Mouse (Mus musculus): ENCODE data around the gene Rpusd1.

Rpusd1 gene

DNA sequence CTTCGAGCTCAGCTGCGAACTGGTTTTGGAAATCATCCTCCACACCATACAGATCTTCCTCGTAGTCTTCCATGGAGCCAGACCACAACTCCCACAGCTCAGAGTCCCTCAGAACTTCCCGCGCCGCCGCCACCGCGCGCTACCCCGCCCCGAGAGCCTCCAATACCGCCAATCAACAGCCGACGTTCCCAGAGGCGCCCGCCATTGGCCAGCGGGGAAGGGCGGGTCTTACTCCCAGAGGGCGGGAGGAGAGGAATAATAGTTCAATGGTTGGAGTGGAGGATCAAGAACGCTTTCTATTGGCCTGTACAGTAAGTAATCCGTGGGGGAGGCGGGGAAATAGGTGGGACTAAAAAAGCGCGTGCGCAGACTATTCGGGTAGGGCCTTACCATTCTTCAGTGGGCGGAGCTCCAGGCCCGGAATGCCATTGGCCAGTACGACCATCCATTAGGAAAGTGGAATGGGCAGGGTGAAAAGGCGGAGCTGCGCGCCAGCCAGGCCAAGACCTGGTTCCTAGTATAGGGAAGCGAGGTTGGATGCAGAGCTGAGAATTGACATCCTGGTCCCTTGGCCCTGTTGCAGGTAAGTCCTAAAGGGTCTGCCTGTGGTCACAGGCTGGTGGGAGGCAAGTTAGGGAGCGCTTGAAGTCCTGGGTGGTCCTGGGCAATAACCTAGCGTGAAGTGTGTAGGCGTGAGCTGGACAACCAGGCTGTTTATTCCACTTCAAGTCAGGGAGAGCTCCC is at the start of gene Rpusd1, which contains the start of gene Chtf18:
Gene Rpusd1, plus strand, starts transcription at position 406 of the 744 bp plus-strand sequence.
Gene Chtf18, minus strand, starts transcription at position 155 of the 744 bp plus-strand sequence.
- peak; percentile 98 for DNase-seq (ENCODE audit: low spot score)

GRCm38 (mm10) chr17:25677969-25678368 is 49.5 kb upstream of the Rpusd1 start:
- no peak for DNase-seq (ENCODE audit: low spot score)

- DNase-seq (ENCODE audit: low spot score): no peak
Measured at GRCm38 (mm10) chr17:25679818-25680217, 47.7 kb upstream of the Rpusd1 start.

DNA sequence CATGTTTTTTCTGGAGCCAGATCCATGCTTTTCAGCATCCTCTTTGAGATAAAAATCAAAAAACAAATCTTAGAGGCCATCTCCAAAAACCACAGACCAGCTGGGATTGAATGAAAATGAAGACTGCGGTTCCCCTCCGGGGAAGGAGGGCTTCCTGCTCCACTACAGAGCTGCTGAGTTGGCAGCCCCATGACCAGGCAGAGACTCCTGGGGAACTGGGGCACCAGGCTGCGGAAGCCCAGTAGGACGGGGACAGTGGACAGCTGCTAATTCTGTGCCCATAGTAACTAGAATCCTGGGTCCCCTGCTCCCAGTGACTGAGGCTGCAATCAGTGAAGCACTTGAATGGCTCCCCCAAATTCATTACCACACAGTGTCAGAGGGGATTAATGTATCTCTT is 45.8 kb upstream of the Rpusd1 start:
- DNase-seq (ENCODE audit: low spot score): no peak

DNA sequence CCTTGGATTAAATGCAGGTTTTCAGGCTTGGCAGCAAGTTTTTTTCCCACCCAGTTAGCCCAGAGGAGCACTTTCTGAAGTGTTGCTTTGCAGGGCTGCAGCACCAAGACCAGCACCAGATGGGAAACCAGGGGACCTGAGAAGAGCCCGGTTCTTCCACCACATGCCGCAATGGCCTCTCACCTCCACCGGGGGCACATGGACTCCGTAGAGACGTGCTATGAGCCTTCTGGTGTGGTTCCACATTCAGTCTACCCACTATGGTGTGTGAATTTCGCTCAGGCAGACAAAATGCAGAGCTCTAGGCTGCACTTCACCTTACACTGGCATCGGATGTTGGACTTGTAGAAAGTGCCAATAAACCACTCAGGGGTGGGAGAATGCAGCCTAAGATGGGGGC is 41.1 kb upstream of the Rpusd1 start:
- DNase-seq (ENCODE audit: low spot score): no peak

DNA sequence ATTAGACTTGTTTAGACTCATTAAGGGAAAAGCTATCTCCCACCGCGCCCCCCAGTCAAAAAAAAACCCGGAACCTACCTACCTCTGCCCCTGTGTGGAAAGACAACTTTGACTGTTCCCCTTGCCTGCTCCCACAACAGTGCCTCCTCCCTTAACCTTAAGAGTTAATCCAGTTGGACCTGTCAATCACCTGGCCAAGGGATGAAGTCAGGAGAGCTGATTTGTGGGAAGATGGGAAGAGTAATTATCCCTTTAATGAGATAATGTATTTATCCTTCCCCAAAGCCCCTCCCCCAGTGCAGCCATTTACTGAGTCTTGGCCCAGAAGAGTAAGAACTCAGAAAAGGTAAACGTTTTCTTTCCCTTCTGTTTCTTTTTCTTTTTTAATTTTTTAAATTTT is 38.5 kb upstream of the Rpusd1 start:
- DNase-seq (ENCODE audit: low spot score): no peak

- no peak for DNase-seq (ENCODE audit: low spot score)
Measured at GRCm38 (mm10) chr17:25696263-25696662, 31.2 kb upstream of the Rpusd1 start.

DNA sequence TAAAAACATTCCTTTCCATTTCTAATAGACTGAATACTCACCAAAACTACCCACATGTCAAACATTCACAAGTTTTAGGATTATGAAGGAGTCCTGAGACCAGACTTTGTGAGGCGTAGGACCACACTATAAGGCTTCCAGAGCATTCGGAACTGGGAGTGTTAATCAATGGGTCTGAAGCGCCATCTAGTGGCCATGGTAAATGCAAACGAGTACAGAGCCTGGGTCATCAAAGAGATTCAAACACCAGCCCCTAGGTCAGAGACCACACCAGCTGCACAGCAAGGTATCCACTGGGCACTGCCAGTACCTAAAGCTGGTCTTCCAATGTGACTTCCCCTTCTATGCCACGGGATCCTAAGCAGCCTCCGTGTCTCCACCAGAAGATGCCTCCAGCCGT is 29.0 kb upstream of the Rpusd1 start:
- peak; percentile 70 for DNase-seq (ENCODE audit: low spot score)

- no peak for DNase-seq (ENCODE audit: low spot score)
Measured at GRCm38 (mm10) chr17:25700863-25701496, 26.5 kb upstream of the Rpusd1 start.

- no peak for DNase-seq (ENCODE audit: low spot score)
Measured at GRCm38 (mm10) chr17:25709994-25710393, 17.5 kb upstream of the Rpusd1 start.

DNA sequence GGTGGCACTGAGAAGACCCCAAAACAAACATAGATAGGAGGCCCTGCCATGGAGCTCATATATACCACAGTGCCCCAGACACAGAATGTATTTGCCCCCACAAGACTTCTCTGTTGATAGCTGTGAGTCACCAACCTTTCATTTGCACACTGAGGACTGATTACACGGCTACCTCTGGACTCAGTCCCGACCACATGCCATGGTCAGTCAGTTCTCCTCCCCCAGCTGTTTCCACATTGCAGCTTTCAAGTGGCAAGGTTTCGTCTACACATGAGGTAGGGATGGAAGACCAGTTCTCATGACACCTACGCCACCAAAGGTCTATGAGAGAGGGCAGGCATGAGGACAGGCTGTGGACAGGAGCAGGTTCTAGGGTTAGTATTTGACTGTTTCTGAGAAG is 16.3 kb upstream of the Rpusd1 start:
- no peak for DNase-seq (ENCODE audit: low spot score)

DNA sequence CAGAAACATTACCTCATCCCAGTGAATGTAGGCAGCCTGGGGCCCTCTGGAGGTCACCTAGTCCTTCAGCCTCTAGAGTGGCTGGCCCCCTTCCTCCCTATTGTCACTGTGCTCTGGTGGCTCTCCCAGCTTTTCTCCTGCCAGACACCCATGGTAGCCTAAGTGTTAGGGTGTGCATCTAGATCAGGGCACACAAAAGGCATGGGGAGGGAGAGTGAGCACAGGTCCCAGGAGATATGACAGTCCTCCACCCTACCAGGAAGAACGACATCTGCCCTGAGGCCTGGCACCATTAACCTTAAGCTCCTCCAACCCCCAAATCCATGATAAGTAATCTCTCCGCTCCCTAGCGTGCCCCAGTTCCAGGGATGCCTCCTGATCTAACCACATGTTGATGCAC is 11.8 kb upstream of the Rpusd1 start:
- DNase-seq (ENCODE audit: low spot score): no peak

DNA sequence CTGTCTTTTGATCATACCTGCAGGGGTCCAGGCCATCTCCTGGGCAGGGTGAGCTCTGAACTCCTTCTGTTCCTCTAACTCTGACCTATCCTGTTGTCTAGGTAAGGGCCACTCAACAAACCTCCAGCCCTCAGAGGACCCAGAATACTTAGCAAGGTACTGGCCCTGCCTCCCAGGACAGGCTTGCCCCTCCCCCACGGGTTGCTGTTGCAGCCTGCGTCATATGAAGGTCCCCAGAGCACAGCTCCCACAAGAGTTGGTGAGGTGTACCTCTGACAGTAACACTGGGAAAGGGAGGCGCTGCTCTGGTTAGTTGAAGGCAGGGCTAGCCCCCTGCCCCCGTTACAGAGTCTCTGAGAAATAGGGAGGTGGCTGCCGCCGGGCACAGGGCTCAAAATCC is 11.3 kb upstream of the Rpusd1 start:
- no peak for DNase-seq (ENCODE audit: low spot score)

DNA sequence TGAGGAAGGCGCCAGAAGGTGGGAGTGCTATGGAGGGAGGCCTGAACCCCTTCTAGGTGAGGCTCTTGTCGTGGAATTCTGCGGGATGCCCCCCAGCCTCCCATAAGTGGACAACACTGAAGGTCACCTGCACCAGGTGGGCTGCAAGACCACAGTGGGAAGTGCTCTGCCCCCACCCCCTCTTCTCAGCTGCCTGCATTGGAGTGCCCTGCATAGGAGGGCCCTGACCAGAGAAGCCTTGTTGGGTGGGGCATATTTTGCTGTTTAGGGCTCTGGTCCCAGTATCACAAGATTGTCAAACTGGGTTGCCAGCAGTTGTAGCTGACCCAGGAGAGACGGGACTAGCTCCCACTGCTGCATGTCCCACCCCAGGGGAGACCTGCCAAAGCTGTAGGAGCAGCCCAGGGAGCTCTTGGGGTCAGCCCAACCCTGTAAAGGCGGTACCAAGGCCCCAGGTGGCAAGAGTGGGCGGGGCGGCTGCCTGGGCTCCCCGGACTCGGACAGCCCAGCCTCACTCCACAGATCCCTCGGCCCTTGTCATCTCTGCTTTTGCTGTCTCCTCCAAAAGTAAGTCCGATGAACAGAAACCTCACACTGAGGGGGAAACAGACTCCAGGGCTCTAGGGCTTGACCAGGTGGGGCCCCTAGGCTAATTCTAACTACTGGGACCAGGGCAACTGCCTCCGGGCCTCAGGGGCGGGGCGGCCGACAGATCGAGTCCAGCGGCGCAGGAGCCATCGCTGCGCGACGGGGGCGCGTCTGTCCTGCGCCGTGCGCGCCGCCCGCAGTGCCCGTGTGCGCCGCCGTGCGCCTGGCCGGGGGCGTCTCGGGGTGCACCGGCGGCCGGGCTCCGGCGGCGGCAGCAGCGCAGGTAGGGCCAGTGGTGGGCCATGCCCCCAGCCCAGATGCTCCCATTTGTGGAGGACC is 10.5 kb upstream of the Rpusd1 start, which contains the start of gene Gng13:
Gene Gng13, plus strand, starts transcription at position 461 of the 927 bp plus-strand sequence.
- DNase-seq (ENCODE audit: low spot score): no peak

DNA sequence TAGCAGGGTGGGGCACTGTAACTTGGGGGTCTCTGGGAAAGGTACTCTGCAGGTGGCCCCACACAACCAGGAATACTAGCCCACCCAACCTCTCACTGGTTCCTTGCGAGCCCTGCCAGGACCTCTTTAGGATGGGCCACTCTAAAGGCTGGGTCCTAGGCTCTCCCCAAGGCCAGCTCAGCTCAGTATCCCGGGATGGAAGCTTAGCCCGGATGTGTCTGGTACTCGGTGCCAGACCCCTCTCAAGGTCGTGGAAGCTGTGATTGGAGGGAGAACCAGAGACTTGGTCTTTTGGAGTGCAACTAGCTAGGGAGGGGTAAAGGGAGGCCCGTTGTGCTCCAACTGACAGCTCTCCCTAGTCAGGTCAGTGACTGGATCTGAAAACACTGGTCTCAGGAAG is 9.8 kb upstream of the Rpusd1 start:
- no peak for DNase-seq (ENCODE audit: low spot score)

DNA sequence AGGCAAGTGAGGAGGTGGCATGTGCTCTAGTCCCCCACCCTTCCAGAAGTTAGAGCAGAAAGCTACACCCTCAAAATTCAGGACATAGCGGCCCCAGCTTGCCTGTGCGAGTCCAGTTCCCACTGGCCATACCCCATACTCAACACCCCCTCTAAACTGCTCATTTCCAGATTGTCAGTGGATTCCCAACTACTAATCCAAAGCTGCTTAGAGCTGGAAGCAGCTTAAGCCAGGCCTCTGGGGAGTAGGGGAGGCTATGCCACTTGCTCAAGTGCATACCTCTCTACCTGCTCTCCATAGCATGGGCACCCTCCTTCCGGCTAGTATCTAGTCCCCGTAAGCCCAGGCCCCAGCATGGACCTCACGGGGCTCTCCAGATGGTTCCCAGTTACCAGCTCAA is 6.0 kb upstream of the Rpusd1 start:
- no peak for DNase-seq (ENCODE audit: low spot score)

DNA sequence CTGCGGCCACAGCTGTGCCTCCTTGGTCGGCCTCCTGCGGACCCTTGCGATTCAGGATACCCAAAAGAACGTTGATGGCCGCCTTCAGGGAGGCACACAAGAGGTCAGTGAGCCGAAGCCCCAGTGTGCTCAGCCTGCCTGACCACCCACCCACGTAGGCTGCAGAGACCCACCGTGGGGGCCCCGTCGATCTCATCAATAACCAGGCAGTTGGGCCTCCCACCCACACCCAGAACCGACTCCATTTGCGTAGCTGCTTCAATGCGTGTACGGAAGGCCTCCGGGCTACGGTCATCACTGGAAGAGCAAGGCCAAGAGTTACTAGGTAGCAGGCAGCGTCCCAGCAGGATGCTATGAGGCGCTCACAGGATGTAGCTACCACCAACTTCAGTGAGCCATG is 4.0 kb upstream of the Rpusd1 start:
- DNase-seq (ENCODE audit: low spot score): no peak

DNA sequence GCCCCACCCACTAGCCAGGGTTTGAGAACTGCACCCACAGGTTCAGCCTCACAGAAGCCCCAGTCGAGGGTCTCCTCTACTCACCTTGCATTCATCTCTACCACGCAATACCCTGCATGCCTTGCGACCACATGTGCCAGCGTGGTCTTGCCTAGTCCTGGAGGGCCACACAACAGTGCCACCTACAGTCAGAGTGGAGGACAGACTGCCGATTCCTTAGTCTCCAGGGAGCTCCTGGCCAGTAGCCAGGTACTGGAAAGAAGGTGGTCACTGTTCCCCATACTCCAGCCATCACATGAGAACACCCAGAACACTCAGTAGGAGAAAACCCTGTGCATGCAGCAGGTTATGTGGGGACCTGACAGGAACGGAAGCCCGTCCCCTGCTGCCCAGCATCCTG is 3.6 kb upstream of the Rpusd1 start:
- no peak for DNase-seq (ENCODE audit: low spot score)

GRCm38 (mm10) chr17:25725264-25725663 is 2.2 kb upstream of the Rpusd1 start:
- no peak for DNase-seq (ENCODE audit: low spot score)

DNA sequence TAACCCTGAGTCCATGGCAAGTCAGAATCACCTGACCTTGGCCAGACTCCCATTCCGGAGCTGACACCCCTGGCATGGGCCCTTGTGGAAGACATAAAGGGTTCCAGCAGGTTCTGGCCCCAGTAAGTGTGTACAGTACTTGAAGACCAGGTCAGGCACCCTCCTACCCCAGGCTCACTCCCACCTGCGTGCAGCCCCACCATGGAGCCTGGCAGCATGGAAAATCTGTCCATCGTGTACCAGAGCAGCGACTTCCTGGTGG is 470 bp downstream of the Rpusd1 start:
- DNase-seq (ENCODE audit: low spot score): no peak

- DNase-seq (ENCODE audit: low spot score): peak; percentile 80
Measured at GRCm38 (mm10) chr17:25732082-25732481, 4.6 kb downstream of the Rpusd1 start.

DNA sequence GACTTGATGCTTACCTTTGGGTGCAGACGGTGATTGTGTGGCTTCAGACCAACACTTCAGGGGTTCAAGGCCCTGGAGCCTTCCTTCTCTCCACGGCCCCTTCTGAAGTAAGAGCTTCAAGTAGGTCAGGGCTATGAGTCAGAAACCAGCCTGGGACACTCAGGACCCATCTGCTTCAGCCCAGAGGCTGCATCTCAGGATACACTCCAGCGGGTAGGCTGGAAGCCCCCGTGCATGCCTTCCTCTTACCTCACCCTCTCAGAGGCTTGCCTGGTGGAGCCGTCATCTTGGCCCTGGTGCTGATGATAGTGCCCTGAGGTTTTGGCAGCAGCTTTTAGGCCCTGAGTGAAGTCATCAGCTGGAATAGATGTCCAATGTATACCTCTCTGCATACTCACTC is 7.8 kb downstream of the Rpusd1 start:
- no peak for DNase-seq (ENCODE audit: low spot score)

- no peak for DNase-seq (ENCODE audit: low spot score)
Measured at GRCm38 (mm10) chr17:25735745-25736144, 8.3 kb downstream of the Rpusd1 start, which contains the start of gene Mslnl. TSS of gene Mslnl (plus strand) at chr17:25736042.
